Mouse (Mus musculus): ENCODE data around the gene Galr2.

The Galr2 gene

DNA sequence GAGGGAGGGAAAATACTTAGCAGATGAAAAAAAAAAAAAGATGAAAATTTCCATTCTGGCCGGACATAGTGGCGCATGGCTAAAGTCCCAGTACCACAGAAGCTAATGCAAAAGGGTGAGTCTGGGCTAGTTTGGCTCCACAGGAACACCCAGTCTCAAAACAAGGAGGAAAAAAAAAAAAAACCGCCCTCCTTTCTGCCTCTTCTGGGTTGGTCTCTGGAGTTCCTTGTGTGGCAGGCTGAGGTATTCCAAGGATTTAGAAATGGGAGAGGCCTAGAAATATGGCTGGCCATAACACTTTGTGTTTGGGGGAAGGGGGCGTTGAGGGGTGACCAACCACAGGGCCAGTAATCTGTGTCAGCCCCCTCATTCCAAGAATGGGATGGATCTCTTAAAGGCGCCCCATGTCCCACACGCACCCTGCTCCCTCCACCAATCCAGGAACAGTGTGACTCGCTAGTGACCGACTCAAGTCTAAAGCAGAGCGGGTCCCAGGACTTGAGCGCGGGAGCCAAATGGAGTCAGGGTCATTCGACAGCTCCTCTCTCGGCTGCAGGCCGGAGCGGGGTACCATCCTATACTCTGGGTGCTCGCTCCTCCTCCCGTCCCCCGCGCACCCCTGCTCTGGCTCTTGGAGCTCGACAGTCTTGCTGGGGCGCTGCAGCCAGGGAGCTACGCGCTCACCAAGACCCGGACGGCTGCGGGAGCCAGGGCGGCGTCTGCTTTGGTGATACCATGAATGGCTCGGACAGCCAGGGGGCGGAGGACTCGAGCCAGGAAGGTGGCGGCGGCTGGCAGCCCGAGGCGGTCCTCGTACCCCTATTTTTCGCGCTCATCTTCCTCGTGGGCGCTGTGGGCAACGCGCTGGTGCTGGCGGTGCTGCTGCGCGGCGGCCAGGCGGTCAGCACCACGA lies at the start of gene Galr2:
Galr2 (plus strand) TSS at position 189 of the 913 bp plus-strand sequence.
- no peak for DNase-seq

DNA sequence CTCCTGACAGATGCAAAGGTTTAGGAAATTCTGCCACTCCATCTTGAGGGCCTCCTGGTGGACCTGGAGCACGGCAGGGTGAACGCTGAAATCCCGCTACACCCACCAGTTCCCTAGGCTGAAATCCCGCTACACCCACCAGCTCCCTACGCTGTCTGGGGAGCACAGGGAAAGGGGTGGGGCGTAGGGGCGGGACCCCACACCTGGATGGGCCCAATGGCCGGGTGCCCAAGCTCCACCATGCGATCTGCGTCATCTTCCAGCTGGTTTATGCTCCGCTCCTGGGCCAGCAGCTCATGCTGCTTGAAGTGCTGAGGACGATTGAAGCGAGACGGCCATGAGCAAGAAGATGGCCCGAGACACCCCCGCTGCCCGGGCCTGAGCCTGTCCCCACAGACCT lies 48.3 kb upstream of the Galr2 start:
- no peak for DNase-seq

DNA sequence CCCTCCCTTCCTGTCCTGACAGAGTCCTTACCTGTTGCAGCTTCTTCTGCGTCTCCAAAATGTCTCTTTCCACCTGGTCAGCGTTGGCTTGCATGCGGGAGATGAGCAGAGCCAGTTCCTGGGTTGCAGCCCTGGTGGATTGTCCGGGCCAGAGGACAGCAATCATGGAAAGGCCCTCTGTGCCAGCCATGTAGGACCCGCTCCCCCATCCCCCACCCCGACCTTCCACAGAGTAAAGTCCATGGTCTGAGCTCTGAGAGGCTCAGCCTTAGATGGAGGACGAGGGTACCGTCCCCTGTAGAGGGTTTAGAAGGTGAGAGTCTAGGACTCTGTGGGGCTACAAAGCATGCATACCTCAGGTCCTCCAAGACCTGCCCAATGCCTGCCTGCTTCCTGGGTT lies 45.8 kb upstream of the Galr2 start:
- peak; percentile 48 for DNase-seq

DNA sequence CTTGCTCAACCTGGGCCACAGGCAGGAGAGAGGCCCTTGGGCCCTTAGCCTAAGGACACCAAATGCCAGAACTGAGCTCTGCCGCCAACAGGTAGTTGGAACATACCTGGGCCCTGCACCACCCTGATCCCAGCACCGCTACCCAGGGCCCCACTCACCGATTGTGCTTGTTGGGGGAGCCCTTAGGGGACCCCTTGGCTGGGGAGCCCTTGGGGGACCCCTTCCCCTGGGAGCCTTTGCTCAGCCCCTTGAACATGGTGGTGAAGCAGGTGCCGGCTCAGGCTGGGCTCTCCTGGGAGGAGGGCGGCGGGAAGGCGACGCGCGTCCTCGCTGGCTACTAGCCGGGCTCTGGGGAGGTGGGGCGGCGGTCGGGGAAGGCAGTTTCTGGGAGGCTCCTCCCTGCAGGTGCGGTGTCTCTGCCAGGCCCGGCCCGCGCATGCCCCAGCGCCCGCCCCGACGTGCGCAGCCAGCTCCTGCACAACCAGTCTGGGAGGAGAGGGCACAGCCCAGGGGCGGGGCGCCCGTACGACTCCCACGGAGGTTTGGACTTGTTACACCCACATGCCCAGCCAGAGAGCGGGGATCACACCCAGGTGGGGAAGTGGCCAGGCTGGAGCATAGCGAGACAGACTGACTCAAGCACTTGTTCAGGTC lies 42.9 kb upstream of the Galr2 start, which contains the start of gene Evpl:
Evpl (minus strand) TSS at position 336 of the 654 bp plus-strand sequence.
- DNase-seq, result peak; percentile 91

DNA sequence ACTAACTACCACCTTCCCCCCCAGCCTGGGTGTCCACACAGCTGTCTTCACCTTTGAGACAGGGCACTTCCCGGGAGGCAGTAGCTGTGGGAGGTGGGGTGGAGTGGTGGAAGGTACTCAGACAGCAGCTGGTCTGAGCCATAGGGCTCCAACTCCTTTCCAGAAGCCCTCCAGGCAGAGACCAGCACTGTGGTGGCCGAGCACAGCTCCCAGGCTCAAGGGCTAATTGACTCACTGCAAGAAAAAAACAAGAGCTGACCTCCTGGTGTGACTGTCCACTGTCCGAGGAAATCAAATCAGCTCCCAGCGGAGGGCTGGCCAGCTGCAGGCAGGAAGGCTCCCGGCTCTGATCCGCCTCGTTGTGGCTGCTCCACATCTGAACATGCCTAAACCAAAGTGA lies 40.9 kb upstream of the Galr2 start:
- DNase-seq, result peak; percentile 57

DNA sequence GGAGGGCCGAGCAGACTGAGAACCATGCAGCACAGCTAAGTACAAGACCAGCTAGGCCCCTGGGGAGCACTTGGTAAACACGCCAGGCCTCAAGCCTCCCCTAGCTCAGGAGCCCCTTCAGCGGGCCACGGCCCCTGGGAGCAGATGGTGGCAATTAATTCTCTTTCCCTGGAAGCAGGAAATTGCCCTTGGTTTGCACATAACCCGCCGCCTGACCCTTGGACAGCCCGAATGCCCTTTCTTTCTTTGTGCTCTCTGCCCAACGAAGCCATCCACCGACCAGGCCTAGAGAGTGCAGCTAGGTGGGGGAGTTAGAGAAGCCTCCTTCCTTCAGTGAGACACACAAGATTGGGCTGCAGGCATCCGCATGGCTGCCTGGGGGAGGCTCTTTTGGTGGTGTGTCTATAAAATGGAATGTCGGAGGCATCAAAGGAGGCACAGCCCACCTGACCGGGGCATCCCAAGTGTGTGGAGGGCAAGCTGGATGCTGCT lies 38.9 kb upstream of the Galr2 start:
- peak; percentile 60 for DNase-seq

DNA sequence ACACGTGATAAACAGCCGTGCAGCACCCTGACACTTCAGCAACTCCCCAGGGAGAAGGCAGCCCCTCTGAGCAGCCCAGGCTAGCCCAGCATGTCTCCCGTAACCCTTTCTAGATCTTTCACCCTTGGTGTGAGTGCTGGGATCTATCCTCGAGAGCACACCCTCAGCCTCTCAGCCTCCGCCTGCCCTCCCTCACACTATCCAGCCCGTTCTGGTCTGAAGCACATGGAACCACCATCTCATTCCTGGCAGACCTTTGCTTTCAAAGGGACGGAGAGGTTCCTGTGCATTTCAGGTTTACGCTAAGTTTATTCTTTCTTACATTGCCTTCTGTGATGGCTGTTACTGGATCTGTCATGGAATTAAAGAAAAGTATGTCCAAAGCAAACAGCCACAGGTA lies 36.2 kb upstream of the Galr2 start:
- DNase-seq, result no peak

DNA sequence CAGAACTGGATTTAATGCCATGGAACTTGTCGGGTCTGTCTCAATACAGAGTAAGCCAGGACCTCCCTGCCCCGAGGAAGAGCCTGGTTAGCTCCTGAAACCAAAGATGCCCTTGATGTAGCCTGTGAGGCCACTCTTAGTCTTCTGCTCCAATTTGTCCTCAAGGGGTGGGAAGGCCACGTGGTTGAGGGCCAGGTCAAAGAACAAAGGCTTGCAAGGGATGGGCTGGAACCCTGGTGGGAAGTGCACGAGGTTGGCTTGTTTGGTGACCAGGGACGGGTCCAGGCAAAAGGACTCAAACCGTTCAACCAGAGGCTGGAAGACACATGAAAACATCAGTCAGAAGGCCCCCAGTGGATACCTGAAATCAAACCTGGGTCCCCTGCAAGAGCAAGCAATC lies 35.1 kb upstream of the Galr2 start:
- DNase-seq, result no peak

DNA sequence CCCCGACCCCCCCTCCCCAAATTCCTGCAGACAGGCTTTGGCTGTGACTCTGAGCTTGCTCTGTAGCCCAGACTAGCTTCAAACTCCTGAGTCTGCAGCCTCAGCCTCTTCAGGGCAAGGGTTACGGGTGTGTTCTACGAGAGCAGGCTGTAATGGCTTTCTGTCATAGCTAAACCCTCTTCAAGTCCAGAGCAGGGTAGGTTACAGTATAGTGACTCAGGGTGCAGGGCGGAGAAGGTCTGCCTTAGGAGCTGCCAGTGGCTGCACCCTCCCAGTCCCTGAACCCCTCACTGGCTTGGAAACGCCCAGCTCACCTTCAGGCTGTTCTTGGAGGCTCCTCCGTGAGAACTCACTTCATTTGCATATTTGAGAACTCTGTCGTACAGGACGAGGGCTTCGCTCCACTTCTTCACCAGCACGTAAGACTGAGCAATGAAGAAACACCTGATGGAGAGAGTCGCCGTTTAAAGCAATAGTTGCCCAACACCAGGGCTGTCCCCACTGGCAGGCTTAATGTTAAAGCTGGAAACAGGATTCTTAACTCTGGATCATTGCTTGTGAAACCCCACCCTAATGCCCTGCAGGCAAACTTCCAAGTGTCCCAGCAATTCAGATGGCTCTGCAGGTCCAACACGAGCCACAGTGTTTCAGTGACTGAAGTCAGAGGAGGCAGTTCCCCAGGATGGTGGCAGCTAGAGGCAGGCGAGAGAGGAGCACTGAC lies 33.1 kb upstream of the Galr2 start:
- DNase-seq, result no peak

DNA sequence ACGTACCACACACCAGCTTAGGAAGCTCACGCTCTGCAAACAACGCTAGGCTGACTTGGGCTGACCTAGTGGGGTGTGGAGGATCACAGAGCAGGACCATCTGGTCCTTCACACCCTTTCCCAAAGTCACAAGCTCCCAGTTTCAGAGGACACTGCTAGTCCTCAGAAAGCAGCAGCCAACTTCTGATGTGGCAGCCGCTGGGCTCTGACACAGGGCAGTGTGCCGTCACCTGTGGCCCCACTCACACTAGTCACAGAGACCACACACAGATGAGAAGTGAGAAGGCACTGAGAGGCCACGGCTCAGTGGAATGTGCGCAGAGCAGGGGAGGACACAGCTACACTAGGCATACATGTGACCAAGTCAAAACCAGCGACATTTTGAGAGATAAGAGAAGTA lies 29.8 kb upstream of the Galr2 start:
- DNase-seq, result no peak

DNA sequence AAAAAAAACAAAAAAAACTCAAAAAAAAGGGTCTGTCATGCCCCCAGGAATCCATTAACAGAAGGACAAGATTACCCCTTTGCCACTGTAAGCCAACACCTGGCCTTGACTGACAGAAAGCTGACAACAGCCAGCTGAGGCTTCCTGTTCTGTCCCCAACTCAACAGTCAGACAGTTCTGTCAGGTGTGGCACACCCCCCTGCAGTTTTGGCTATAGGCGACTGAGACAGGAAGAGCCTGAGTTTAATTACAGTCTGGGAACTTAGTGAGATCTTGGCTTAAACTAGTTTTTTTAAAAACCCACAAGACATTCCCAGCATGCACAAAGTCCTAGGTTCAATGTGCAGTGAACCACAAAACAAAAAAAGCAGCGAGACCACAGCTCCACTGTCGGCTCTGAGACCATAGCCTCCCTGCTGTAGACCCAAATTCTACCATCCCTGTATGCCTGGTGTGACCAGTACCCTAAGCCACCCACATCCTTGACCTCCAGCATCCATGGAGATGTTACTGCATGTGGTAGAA lies 27.6 kb upstream of the Galr2 start:
- no peak for DNase-seq

DNA sequence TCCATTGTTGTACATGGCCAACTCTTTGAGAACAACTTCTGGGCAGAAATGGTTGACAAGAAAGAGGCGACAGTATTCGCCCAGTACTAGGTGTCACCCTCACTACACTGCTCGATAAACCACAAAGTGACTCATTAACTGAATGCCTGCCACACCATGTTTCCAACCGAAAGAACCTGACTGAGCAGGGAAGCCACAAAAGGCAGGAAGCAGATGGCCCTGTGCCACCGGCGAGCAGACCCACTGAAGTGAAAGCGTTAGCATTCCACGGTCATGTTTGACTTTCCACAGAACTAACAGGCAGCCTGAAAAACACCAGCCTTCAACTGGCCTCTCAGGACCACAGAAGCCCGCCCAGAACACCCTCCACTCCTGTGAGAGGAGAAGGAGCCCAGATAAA lies 26.1 kb upstream of the Galr2 start:
- peak; percentile 66 for DNase-seq

DNA sequence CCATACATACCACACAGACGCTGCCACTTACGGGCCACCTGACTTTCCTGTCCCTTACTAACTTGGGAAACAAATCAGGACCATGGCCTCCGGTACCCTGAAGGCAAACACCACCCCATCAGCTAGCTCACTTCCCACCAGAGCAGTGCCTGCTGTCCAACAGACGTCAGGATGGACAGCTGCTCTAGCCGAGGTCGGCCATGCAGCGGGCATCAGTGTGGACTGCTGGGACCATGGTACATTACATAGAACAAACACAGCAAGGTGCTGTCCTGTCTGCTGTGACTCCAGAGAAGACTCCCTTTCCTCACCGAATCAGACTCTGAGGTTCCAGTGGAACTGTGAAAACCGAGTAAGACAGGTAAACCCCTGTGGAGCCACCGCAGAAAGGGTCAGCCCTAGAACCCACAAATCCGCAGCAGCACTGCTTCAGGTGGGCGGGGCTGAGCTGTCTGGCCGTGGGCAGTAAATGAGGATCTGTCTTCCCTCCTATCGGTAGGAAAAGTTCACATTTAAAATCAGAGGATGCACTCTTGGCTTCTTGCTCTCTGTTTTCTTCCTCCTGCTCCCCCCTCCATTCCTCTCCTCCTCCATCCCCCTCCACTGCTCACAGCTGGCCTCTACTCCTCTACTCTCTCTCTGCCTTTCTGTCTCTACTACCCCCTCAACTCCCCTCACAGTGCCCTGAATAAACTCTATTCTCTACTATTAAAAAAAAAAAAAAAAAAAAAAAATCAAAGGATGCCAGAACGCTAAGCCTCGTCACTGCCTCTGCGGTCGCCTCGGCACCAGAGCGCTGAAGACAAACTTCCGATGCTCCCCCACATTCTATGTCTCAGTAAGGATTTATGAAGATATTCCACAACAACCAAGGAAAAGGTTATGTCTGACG lies 25.4 kb upstream of the Galr2 start:
- no peak for DNase-seq

DNA sequence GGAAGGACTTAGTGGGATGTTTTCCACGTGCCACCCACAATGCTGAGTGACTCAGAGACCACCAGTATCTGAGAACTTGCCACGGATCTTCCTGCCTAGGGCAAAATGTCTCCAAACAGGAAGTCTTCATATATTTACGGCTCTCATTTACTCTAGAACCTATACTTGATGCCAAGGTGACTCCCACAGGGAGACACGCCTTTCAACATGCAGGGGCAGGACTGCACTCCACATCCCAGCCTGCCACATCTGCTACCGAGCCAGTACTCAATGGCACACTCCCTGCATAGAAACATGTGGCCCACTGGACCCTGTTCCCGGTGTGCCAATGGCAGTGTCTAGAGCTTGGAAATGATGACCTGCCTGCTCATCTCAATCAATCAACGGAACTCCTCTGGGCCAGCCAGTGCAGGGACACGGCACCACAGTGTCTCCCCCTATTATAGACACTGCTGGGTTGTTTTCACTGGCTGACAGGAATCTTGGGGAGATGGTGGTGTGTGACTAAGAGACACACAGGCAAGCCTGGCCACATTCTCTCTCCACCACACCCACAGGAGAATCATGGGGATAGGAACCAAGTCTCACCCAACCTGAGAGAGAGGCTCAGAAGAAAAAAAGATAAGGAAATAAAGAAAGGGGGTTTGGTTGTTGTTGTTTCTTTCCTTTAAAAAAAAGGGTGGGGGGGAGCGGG lies 24.6 kb upstream of the Galr2 start:
- DNase-seq, result no peak

DNA sequence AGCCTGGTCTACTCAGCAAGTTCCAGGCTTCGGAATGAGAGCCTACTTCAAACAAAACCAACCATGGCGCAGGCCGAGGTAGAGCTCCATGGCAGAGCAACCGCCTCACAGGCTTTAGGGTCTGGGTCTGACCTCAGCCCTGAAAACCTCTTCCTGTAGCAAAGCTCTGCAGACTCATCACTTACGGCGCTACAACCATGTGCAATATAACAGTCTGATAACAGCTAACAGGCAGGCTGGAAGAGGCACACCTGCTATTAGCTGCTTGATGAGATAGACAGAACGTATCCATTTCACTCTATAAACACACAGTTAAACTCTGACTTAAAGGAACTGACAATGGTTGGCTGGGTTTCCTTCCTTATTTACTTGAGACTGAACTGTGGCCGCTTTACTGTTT lies 21.3 kb upstream of the Galr2 start:
- no peak for DNase-seq

DNA sequence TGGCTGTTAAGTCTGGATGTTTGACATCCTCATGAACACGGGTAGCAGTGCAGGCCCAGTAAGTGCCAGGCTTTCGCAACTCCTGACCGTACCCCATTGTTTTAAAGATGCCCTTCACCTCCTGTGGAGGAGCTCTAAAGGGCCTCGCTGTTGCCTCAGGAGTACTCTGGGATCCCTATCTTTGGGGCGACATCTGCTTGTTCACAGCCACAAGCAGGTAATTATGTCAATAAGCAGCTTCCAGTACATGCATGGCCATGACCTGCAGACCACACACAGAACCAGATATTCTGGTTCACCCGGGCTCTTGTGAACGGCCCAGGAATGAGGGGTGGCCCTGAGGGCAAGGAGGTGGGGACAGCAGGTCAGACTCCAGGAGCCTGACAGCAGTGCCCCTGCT lies 20.5 kb upstream of the Galr2 start:
- no peak for DNase-seq

DNA sequence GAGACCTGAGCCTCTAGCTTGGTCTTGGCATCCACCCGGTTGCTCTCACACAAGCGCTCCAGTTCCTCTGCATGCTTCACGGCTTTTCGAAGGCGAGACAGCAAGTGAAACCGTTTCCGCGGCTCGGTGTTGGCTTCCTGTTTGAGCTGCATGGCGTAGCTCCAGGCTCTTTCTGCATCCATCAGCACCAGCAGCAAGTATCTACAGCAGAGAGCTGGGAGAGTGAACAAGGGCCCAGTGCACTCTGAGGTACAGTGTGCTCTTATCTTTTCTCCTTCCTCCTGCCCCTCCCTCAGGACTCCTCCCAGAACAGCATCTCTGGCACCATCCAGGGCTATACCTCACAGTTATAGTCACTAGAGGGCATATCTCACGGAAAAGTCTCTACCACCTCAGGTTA lies 15.4 kb upstream of the Galr2 start:
- no peak for DNase-seq

DNA sequence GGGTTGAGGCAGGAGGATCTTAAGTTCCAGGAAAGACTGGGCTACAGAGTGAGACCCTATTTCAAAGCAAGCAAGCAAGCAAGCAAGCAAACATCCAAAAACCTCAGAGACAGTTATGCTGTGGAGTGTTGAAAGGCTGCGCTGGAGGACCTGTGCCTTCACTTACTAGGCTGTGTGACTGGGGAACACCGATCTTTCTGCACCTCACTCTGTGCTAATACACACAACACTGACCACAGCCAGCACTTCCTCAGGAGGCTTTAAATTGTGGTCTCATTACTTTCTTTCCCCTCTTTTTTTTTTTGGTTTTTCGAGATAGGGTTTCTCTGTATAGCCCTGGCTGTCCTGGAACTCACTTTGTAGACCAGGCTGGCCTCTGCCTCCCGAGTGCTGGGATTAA lies 14.9 kb upstream of the Galr2 start:
- no peak for DNase-seq

DNA sequence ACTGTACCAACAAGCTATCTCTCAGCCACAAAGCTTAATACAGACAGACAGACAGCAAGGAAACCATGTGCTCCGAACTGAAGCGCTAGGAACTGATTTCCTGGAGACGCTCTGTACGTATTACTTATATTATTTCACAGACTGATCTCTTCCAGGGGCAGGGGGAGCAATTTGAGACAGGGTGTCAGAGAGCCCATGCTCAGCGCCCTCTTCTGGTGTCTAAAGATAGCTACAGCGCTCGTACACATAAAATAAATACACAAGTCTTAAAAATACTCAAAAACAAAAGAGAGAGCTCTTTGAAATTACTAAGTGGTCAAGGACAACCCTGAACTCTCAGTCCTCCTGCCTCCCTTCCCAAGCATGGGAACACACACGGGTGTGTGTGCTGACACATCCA lies 13.1 kb upstream of the Galr2 start:
- DNase-seq, result no peak

DNA sequence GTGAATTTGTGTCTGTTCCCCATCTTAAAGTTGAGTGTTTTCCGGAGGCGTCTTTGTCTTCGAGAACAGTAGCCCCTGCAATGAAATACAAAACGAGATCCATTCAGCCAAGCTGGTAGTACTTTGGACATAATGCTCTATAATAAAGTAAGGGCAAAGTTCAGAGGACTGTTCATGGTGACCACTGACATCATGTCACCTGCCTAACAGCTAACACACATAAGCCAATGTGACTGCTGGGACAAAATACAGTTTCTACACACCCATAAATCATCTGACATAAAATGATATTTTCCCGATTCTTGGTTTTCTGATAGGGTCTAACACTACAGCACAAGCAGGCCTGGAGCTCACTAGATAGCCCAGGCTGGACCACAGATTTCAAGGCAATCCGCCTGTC lies 12.4 kb upstream of the Galr2 start:
- DNase-seq, result no peak

DNA sequence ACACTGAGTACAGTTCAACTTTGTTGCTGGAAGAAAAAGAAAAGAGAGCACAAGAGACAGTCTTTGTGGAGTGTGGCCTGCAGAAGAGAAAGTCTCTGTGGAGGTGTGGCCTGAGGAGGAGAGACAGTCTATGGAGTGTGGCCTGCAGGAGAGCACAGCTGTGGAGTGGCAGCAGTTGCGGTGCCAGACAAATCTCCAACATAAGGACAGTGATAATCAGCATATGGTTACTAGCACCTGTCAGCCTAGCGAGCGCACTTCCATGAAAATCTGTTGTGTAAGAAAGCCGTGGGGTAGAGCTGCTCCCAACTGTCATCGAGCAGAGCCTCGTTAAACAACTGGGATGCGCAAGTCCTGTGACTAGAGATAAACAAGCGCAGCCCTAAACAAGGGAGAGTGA lies 11.2 kb upstream of the Galr2 start:
- DNase-seq, result no peak
